Mouse (Mus musculus): ENCODE measurements around the gene Tmem110. TPM values are rescaled to one million over a fixed set of nuclear protein-coding genes. Genes with fewer than 3 reads are reported as not detected.

Tmem110 gene
- total and polyA plus RNA-seq, 2 experiments from 2014 or later: 14.5 to 15.0 TPM

DNA sequence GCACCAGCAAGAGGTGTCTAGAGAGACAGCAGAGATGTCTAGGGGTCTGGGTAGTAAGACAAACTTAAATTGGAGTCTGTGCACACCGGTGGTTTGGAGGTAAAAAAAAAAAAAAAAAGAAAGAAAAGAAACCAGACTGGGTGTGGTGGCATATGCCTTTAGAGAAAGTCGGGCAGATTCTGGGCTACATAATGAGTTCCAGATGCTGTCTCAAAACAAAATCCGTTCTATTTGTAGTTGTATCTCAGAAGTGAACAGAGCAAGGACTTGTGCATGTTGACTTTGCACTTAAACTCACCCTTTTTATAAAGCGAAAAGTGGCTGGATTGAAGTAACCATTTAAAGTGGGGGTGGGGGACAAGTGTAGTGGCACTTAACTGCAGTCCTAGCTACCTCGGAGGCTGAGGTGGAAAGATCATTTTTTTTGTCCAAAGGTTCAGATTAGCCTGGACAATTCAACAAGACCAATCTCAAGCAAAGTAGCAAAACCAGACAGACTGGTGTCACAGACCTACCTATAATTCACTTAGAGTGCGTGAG is 864 bp upstream of the Tmem110 start:
- H3K36me3 ChIP-seq (ENCODE audit: insufficient read depth, low read length): 0 out of 2 replicates have a peak, but pooled peaks cover 4% of the 10 kb centered on the region
- no peaks in the 10 kb centered on the region for H3K9me3 ChIP-seq (ENCODE audit: low read length)
- 80% methylated on average over 6 of the region's 6 CpGs for WGBS
- H3K27ac ChIP-seq (ENCODE audit: low read depth, low read length): no peak overlapping the region
- peaks cover 12% of the 10 kb centered on the region for H3K4me1 ChIP-seq (ENCODE audit: insufficient read depth, low read length)
- DNase-seq (ENCODE audit: low spot score): no peak
- H3K4me3 ChIP-seq (ENCODE audit: low read depth, low read length): no peak overlapping the region
- TF ChIP-seq CTCF (IDR thresholded peaks at IDR 0.05): no peak
- H3K27me3 ChIP-seq (ENCODE audit: insufficient read depth, low read length): no peaks in the 10 kb centered on the region
- ATAC-seq (ENCODE audit: low FRiP score): no peak
- H3K4me2 ChIP-seq (ENCODE audit: low read depth, low read length, poor library complexity, severe bottlenecking): no peak overlapping the region
- H3K9ac ChIP-seq (replicated peaks; ENCODE audit: low read length, poor library complexity, severe bottlenecking): no peak overlapping the region

GRCm38 (mm10) chr14:30825021-30825475 is 342 bp upstream of the Tmem110 start:
- peaks cover 12% of the 10 kb centered on the region for H3K4me1 ChIP-seq (ENCODE audit: insufficient read depth, low read length)
- no peaks in the 10 kb centered on the region for H3K36me3 ChIP-seq (ENCODE audit: insufficient read depth, low read length)
- H3K27ac ChIP-seq (ENCODE audit: low read depth, low read length): peak overlapping the region; percentile 75; the same call in 1 of the 2 replicates
- ATAC-seq (ENCODE audit: low FRiP score): 0 out of 2 replicates have a peak, but pooled peaks have one; percentile 3
- peak overlapping the region; percentile 90 for H3K4me3 ChIP-seq (ENCODE audit: low read depth, low read length)
- H3K9ac ChIP-seq (replicated peaks; ENCODE audit: low read length, poor library complexity, severe bottlenecking): peak overlapping the region; percentile 87
- no peak for DNase-seq (ENCODE audit: low spot score)
- no peaks in the 10 kb centered on the region for H3K9me3 ChIP-seq (ENCODE audit: low read length)
- H3K27me3 ChIP-seq (ENCODE audit: insufficient read depth, low read length): no peaks in the 10 kb centered on the region
- 29% methylated on average over 5 of the region's 5 CpGs for WGBS
- TF ChIP-seq CTCF (IDR thresholded peaks at IDR 0.05): no peak
- H3K4me2 ChIP-seq (ENCODE audit: low read depth, low read length, poor library complexity, severe bottlenecking): peak overlapping the region; percentile 61

DNA sequence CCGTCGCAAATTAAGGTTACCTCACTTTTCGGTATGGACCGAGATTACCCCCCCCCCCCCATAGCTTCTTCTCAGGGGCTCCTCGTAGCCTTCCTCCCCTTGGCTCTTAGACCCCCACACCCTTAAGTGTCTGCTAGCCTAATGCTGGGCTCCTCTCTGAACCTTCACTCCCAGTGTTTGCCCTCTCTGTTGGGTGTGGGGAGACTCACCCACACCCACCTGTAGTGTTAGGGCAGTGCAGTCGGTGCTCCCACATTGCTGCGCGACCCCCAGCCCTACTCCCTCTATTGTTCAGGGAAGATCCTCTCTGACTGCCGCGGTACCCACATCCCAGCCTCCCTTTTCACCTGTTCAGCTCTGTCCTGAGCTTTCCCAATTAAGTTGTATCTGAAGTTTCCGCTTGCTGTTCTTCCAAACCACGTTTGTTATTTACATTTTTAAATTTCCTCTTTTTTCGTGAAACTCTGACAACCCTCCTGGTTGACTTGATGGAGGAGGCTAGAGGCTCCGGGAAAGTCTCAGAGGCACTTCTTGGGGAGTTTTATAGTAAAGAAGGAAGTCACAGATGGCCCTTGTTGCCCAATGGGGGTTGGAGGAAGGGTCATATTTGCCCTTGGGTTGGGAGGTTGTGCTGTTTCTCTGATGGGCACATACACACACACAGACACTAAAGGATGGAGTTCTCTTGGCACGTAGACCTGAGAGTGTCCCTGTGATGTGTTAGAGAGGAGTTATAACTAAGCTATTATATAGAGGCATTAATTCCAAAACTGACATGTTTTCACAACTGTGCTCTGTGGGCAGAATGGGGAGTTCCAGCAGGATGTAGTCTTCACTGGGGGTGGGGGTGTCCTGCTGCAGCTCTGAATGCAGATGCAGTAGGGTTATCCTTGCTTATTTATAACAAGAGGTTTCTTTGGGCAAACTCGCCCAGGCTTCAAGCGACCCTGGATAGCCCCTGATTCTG is 1.1 kb downstream of the Tmem110 start:
- Histone ChIP-seq H3K27ac (ENCODE audit: low read depth, low read length) (no peak overlapping the region), H3K4me2 (ENCODE audit: low read depth, low read length, poor library complexity, severe bottlenecking) (peak overlapping the region; percentile 61), H3K27me3 (ENCODE audit: insufficient read depth, low read length) (no peaks in the 10 kb centered on the region), H3K4me3 (ENCODE audit: low read depth, low read length) (peak overlapping the region; percentile 90), H3K36me3 (ENCODE audit: insufficient read depth, low read length) (no peaks in the 10 kb centered on the region), H3K9ac (replicated peaks; ENCODE audit: low read length, poor library complexity, severe bottlenecking) (peak overlapping the region; percentile 87), H3K9me3 (ENCODE audit: low read length) (no peaks in the 10 kb centered on the region), H3K4me1 (ENCODE audit: insufficient read depth, low read length) (peaks cover 12% of the 10 kb centered on the region)
- no peak for TF ChIP-seq CTCF (IDR thresholded peaks at IDR 0.05)
- ATAC-seq (ENCODE audit: low FRiP score) (peak; percentile 18; the same call in 1 of the 2 replicates), DNase-seq (ENCODE audit: low spot score) (no peak)
- 19% methylated on average over 17 of the region's 17 CpGs for WGBS

GRCm38 (mm10) chr14:30827480-30827879 is 2.1 kb downstream of the Tmem110 start:
- H3K4me2 ChIP-seq (ENCODE audit: low read depth, low read length, poor library complexity, severe bottlenecking): peak overlapping the region; percentile 61; the same call in 1 of the 2 replicates
- WGBS: 75% methylated on average over 4 of the region's 4 CpGs

DNA sequence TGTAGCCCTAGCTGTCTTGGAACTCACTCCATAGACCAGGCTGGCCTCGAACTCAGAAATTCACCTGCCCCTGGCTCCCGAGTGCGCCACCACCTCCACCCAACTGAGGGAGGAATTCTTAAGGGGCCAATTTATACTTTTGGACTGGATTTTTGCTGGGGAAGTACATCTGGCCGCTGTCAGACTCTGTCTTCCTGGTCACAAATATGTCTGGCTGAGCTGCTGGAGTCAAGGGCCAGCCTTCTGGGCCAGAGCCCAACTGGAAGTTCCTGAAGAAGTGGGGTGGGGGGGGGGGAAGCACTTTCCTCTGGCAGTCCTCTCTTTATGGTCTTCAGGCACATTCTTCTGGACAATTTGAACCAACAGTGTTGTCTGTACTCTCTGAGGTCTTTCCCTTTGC is 2.7 kb downstream of the Tmem110 start:
- no peaks in the 10 kb centered on the region for H3K9me3 ChIP-seq (ENCODE audit: low read length)
- 91% methylated on average over 4 of the region's 4 CpGs for WGBS
- H3K27ac ChIP-seq (ENCODE audit: low read depth, low read length): no peak overlapping the region
- H3K27me3 ChIP-seq (ENCODE audit: insufficient read depth, low read length): no peaks in the 10 kb centered on the region
- H3K4me2 ChIP-seq (ENCODE audit: low read depth, low read length, poor library complexity, severe bottlenecking): no peak overlapping the region
- no peak for ATAC-seq (ENCODE audit: low FRiP score)
- no peak overlapping the region for H3K4me3 ChIP-seq (ENCODE audit: low read depth, low read length)
- peaks cover 12% of the 10 kb centered on the region for H3K4me1 ChIP-seq (ENCODE audit: insufficient read depth, low read length)
- H3K9ac ChIP-seq (replicated peaks; ENCODE audit: low read length, poor library complexity, severe bottlenecking): no peak overlapping the region
- no peak for TF ChIP-seq CTCF (IDR thresholded peaks at IDR 0.05)
- H3K36me3 ChIP-seq (ENCODE audit: insufficient read depth, low read length): no peaks in the 10 kb centered on the region
- no peak for DNase-seq (ENCODE audit: low spot score)

More at GRCm38 (mm10) chr14:30827480-30827879, 2.1 kb downstream of the Tmem110 start:
- H3K9me3 ChIP-seq (ENCODE audit: low read length): no peaks in the 10 kb centered on the region
- H3K27me3 ChIP-seq (ENCODE audit: insufficient read depth, low read length): no peaks in the 10 kb centered on the region
- H3K4me3 ChIP-seq (ENCODE audit: low read depth, low read length): no peak overlapping the region
- no peak for TF ChIP-seq CTCF (IDR thresholded peaks at IDR 0.05)
- no peak overlapping the region for H3K27ac ChIP-seq (ENCODE audit: low read depth, low read length)
- ATAC-seq (ENCODE audit: low FRiP score) (no peak), DNase-seq (ENCODE audit: low spot score) (no peak)
- no peak overlapping the region for H3K9ac ChIP-seq (replicated peaks; ENCODE audit: low read length, poor library complexity, severe bottlenecking)
- no peaks in the 10 kb centered on the region for H3K36me3 ChIP-seq (ENCODE audit: insufficient read depth, low read length)
- H3K4me1 ChIP-seq (ENCODE audit: insufficient read depth, low read length): peaks cover 12% of the 10 kb centered on the region
